In genomic region chr14:22810531-22810930, GRCm38 (mm10) we compare ENCODE assay signal across 23 mouse cellular contexts.
DNase-seq lines count a peak whose midpoint lies in the region; ATAC-seq and TF ChIP-seq lines count a peak whose summit lies in the region.
"Had no signal": no experiment of that assay in that cellular context is flagged by ENCODE, and none has a peak within 500 bp of the region (broad histone marks: within the 10 kb centered on the region; RNA-seq: fewer than 3 reads in every experiment).

No protein-coding gene starts in this region.

- no peak overlapping the region for H3K4me2 ChIP-seq in heart, embryonic 13.5 days
- H3K4me2 ChIP-seq in kidney, postnatal 0 days (ENCODE audit: low read length) = no peak overlapping the region
- H3K4me2 ChIP-seq: hindbrain, embryonic 12.5 days; limb, embryonic 13.5 days; midbrain, embryonic 15.5 days; neural tube, embryonic 12.5 days had no signal

- peaks cover 30% of the 10 kb centered on the region for H3K4me1 ChIP-seq in heart, embryonic 13.5 days
- H3K4me1 ChIP-seq in kidney, postnatal 0 days (replicated peaks; ENCODE audit: insufficient read depth, low read length) = peaks cover 30% of the 10 kb centered on the region
- H3K4me1 ChIP-seq in brown adipose tissue, adult 24 weeks (ENCODE audit: control insufficient read depth, insufficient read depth, insufficient read length, low read length) = peaks cover 15% of the 10 kb centered on the region; the same call in 1 of the 2 replicates
- H3K4me1 ChIP-seq in limb, embryonic 10.5 days = peaks cover 69% of the 10 kb centered on the region

- no peaks in the 10 kb centered on the region for H3K27me3 ChIP-seq in heart, embryonic 13.5 days (replicated peaks)
- H3K27me3 ChIP-seq in kidney, postnatal 0 days (ENCODE audit: insufficient read depth, low read length) = no peaks in the 10 kb centered on the region
- H3K27me3 ChIP-seq in limb, embryonic 10.5 days (ENCODE audit: low read depth, poor library complexity, severe bottlenecking) = peaks cover 55% of the 10 kb centered on the region; the same call in 1 of the 2 replicates

- no peak overlapping the region for H3K9ac ChIP-seq in heart, embryonic 13.5 days
- H3K9ac ChIP-seq in kidney, postnatal 0 days (ENCODE audit: low read depth, low read length) = no peak overlapping the region
- H3K9ac ChIP-seq: hindbrain, embryonic 12.5 days; limb, embryonic 13.5 days; liver, embryonic 14.5 days; midbrain, embryonic 15.5 days; neural tube, embryonic 12.5 days had no signal

- no peak for ATAC-seq in heart, embryonic 13.5 days (ENCODE audit: extremely low read depth, insufficient number of reproducible peaks, low FRiP score, low TSS enrichment)
- ATAC-seq in kidney, postnatal 0 days (replicated peaks; ENCODE audit: low FRiP score, low read depth) = no peak
- ATAC-seq: CD4-positive, CD25-positive, alpha-beta regulatory T cell, adult 4 months; midbrain, embryonic 15.5 days had no signal

- 42% methylated on average over 1 of the region's 1 CpGs for WGBS in heart, embryonic 13.5 days
- WGBS in kidney, postnatal 0 days = 40% methylated on average over 1 of the region's 1 CpGs
- 68% methylated on average over 1 of the region's 1 CpGs for WGBS in limb, embryonic 10.5 days

- H3K36me3 ChIP-seq in heart, embryonic 13.5 days = no peaks in the 10 kb centered on the region
- H3K36me3 ChIP-seq in kidney, postnatal 0 days (ENCODE audit: insufficient read depth, low read length) = no peaks in the 10 kb centered on the region
- no peaks in the 10 kb centered on the region for H3K36me3 ChIP-seq in limb, embryonic 10.5 days
- H3K36me3 ChIP-seq: heart, embryonic 10.5 days; hindbrain, embryonic 12.5 days; limb, embryonic 13.5 days; midbrain, embryonic 15.5 days; neural tube, embryonic 12.5 days had no signal

- H3K4me3 ChIP-seq in heart, embryonic 13.5 days = no peak overlapping the region
- no peak overlapping the region for H3K4me3 ChIP-seq in kidney, postnatal 0 days (replicated peaks; ENCODE audit: low read depth, low read length)
- H3K4me3 ChIP-seq in brown adipose tissue, adult 24 weeks (ENCODE audit: insufficient read depth, low read depth, low read length) = no peak overlapping the region
- H3K4me3 ChIP-seq in limb, embryonic 10.5 days = no peak overlapping the region
- H3K4me3 ChIP-seq: heart, embryonic 10.5 days; hindbrain, embryonic 12.5 days; layer of hippocampus, adult 2 months; limb, embryonic 13.5 days; midbrain, embryonic 15.5 days; neural tube, embryonic 12.5 days had no signal

- H3K27ac ChIP-seq in heart, embryonic 13.5 days (replicated peaks) = peak overlapping the region; percentile 32; the same call in 1 of the 2 replicates
- H3K27ac ChIP-seq in kidney, postnatal 0 days = peak overlapping the region; percentile 86
- 0 out of 2 replicates have a peak overlapping the region, but pooled peaks have one; percentile 66 for H3K27ac ChIP-seq in brown adipose tissue, adult 24 weeks (replicated peaks; ENCODE audit: low read depth, low read length)
- H3K27ac ChIP-seq in limb, embryonic 10.5 days = 0 out of 2 replicates have a peak overlapping the region, but pooled peaks have one; percentile 27
- H3K27ac ChIP-seq: heart, embryonic 10.5 days; hindbrain, embryonic 12.5 days; layer of hippocampus, adult 2 months; limb, embryonic 13.5 days; liver, embryonic 14.5 days; midbrain, embryonic 15.5 days; neural tube, embryonic 12.5 days had no signal

- no peaks in the 10 kb centered on the region for H3K9me3 ChIP-seq in heart, embryonic 13.5 days
- H3K9me3 ChIP-seq in kidney, postnatal 0 days (replicated peaks; ENCODE audit: low read length) = no peaks in the 10 kb centered on the region
- no peaks in the 10 kb centered on the region for H3K9me3 ChIP-seq in limb, embryonic 10.5 days (replicated peaks)
- H3K9me3 ChIP-seq: heart, embryonic 10.5 days; hindbrain, embryonic 12.5 days; limb, embryonic 13.5 days; midbrain, embryonic 15.5 days; neural tube, embryonic 12.5 days had no signal

- TF ChIP-seq CTCF in kidney, postnatal 0 days (IDR thresholded peaks at IDR 0.05; ENCODE audit: low read depth) = no peak

- intact Hi-C loops in heart, postnatal 14 days (cut with DNase I) = loop anchor here (10.0 kb wide), 3 partner anchors 234 to 826 kb away; partner anchors contain the start of gene Zfp503

- DNase-seq in heart, postnatal 14 days = no peak
- peak; percentile 80 for DNase-seq in kidney, postnatal 0 days (ENCODE audit: low spot score)
- no peak for DNase-seq in kidney, postnatal 4 days
- no peak for DNase-seq in limb, embryonic 10.5 days (ENCODE audit: low spot score)
- DNase-seq in layer of hippocampus, adult 8-10 months (ENCODE audit: low spot score in 2 of 2) = no peak
- DNase-seq in layer of hippocampus, postnatal 14 days (ENCODE audit: low spot score in 2 of 2) = no peak
- DNase-seq: adrenal gland, postnatal 25 days; cerebellum, adult 9-11 months; kidney, adult 8-10 months; lung, postnatal 4 days; right cerebral cortex, postnatal 14 days; thymus, adult 18-20 months; thymus, postnatal 36 days had no signal

Comparison
In these comparisons a context has a peak if more than half of its experiments do, and no peak if none do; other contexts are left out.
1. H3K27ac ChIP-seq: peak in every context shown above with its lines; median percentile 86 in kidney, postnatal 0 days; 66 in brown adipose tissue, adult 24 weeks; 32 in heart, embryonic 13.5 days; 27 in limb, embryonic 10.5 days.